Mouse (Mus musculus) thymus, postnatal 0 days (tissue): ENCODE measurements around the gene Fzr1. TPM values are rescaled to one million over a fixed set of nuclear protein-coding genes. Genes with fewer than 3 reads are reported as not detected.

Source experiments
- DNase-seq: peaks from one replicate; pipeline ENCODE4 v3.0.0-alpha.2; 2015; ENCODE audit warnings: low spot score
- polyA plus RNA-seq: library from polyadenylated mRNA; unstranded; fragments of >200 nt; fragmentation: Nextera tagmentation; extraction: Ambion mirVana; gene quantifications from 2 replicates; pipeline ENCODE4 v1.2.1, GENCODE M21; 2015

Gene Fzr1
- polyA plus RNA-seq, 1 experiment from 2014 or later = 96.9 TPM

DNA sequence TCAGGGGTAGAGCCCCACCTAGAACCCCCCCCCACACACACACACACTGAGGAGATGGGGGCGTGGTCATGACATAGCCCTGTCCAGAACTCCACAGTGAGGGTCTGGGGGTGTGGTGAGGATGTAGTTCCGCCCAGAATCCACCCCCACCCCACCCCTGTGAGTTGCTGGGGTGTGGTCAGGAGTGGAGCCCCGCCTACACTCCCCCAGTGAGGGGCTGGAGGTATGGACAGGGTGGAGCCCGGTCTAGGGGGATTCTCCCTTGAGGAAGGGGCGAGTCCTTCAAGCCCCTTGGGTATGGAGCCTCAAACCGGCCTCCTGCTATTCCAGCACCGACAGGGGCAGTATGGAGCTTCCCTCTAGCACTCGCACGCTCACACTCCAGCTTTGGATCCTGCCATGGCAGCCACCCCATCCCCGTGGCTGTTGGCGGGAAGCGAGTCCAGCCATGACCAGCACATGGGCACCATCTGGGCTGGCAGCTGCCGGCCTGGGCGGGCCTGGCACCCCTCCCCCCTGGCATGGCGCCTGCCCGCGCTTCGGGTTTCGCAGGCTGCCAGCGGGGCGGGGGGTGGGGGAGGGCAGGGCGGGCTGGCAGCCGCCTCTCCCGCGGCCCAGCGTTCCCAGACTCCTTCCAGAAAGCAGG is 38.4 kb upstream of the Fzr1 start:
- no peak for DNase-seq

DNA sequence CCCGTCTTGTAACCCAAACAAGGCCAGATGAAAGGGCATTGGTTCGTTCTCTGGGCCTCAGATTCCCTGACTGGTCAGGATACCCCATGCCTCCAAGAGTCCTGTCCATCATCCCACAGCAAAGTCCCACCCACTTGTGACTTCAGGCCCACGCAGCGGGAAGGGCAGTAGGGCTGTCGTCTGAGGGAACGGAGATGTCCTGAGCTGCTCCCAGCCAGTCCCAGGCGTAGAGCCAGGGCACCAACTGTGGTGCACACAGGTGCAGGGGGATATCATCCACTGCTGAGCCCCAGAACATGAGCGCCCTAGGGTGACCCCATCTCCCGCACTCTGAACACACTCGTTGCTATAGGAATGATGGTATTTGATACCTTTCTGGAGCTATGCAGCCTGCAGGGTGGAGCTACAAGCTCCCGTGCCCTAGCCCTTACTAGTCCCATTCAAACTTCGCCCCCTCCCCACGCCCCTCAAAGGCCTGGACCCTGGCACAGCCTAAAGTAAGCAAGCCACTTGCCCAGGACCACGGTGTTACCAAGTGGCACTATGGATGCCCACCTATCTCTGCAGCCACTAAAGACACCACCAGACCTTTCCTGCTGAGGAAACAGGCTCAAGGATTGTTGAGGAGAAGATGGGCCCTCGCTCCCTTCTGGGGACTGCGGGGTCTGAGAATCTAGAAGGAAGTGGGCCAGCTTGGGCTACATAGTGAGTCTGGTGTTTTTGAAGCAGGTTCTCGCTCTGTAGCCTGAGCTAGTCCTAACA is 37.4 kb upstream of the Fzr1 start:
- no peak for DNase-seq

DNA sequence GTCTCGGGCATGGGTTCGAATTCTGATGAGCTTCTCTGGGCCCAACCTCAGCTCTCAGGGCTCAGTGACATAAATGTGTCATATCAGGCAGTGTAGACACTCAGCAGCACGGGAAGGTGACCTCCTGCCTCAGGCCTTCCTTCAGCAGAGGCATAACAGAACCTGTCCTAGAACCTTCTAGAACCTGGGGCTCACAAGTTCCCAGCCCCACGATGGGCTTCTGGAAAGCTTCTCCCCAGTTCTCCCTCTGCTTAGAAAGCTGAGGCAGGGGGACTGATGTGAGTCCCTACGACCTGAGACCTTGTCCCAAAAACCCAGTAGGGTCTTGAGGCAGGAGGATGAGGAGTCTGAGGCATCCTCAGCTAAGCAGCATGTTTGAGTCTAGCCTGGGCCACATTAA is 36.8 kb upstream of the Fzr1 start:
- DNase-seq = no peak

DNA sequence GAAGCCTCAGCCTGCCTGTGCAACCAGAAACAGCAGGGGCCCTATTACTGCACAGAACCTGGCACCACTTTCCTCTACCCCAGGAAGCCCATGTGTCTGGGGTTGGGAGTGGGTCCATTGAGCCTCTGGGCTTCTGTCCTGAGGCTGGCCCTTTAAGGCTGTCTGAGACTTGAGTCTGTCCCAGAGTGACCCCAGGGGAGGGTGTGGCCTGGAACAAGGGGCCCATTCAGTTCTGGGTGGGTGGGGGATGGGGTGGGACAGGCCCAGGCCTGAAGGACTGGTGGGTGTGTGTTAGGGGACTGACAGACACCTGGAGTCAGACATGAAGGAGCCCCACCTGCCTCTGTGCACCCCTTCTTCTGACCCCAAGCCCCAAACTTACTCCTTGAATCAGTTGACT is 36.4 kb upstream of the Fzr1 start:
- no peak for DNase-seq

DNA sequence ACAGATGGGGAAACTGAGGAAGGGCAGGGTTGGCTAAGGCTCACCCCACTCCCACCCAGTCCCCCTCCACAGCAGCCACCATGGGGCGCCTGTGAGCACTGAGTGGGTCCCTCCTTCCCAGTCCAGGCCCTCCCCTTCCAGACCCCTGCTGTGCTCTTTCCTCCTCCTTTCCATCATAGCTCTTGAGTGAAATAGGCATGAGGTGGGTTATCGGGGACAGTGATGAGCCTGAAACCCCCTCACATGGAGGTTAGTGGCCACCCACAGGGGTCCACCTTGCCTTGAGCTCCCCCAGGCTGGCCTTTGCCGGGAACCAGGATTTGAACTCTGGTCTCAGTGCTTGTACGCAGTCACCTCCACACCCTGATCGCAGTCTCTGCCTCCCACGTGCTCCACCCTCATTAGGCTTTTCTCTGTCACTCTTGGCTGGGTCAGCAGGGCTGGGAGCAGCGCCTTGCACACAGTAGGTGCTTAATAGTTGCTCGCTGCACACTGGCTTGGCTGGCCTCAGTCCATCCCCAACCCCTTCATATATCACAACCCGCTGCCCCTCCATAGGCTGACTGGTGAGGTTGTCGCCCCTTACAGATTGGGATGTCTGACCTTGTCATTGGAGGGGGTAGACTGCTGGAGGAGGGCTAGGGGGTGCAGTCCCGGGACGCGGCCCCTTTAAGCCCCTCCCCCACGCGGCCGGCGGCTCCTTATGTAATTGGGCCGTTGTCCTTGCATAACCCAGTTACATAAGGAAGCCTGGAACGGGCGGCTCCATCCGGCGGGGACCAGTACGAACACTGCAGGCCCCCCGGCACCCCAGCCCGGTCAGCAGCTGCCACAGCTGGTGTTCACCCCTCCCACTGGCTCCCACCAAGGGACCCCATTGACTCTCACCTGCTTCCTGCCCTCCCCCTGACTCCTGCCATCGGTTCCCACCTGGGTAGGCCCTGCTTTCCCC is 35.3 kb upstream of the Fzr1 start:
- no peak for DNase-seq

DNA sequence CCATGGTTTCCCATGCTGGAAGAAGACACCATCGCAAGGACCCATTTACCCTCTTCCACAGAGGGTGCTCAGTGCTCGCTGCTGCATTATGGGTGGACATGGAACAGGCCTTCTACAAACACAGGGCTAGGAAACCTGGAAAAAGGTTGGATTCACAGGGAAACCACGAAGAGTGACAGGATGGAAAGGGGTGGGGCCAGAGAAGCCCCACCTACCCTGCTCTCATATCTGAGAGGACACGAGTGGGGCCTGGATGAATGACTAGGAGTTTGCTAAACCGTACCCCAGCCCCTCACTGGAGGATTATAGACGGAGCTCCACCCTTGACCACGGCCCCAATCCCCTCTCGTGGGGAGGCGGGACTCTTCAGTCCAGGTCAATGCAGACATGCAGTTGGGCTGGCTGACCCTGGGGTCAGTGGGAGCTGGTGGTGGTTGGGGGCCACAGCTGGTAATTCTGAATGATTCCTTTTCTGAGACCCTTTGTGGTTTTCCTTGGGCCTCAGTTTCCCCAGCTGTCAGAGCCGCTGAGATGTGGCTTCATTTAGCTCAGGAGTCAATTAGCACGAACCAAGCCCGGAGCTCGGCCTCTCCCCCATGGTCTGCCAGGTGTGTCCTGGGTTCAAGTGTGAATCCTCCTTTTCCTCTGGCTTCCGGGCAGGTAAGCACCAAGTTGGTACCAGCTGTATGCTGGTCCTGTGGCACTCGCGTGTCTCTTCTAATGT is 34.4 kb upstream of the Fzr1 start:
- DNase-seq = no peak

DNA sequence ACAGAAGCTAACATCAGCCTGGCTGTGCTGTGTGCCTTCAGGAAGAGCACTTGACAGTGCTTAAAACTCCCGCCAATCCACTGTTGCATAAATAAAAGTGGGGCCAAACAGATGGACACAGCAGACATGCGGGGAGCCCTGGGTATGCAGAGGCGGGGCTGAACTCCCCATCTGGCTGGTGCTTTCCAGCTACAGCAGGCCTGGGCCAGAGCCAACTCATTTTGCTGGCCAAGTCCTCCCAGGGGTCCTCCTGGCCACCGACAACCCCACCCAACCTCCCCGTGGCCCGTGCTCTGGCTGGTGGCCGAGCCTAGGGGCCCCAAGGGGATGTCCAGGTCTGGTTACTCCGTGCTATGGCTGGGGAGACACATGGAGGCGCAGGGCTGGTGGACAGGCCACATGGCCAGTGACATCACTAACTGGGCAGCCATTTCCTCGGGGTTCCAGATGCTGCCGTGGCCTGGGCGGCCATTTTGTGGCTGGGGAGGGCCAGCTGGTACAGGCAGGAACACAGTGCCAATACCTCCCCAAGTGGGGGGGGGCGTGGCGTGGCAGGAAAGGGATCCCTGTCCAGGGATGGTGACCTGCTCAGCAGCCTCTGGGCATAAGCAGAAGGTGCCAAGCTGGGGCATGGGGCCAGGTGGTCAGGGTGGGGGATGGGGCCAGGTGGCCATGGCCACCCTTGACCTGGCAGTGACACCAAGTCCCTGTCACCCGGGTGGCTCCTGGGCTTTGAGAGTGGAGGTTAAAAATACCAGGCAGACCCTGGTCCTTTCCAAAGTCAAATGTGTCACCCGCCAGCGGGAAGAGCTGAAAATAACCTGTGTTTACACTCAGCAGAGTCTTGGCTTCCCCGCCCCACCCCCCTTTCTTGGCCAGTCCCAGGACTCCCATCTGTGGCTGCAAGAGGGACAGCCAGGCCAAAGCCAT is 33.4 kb upstream of the Fzr1 start:
- DNase-seq = no peak

DNA sequence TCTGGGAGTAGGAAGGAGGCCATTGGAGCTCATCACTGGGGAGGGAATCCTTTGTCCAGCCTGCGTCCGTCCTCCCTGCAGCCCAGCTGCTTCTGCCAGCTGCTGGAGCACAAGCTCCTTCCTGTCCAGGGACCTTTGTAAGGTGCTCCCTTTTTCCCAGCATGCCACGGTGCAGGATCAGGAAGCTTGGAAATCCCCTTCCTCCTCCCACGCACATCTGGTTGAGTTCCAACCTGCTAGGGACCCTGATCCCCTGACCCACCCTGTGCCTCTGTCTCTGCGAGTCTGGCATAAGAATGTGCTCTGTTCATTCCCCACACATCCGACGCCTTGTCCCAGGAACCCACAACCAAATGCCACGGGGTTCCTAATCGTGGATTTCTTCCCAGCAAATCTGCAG is 32.7 kb upstream of the Fzr1 start:
- DNase-seq = no peak

DNA sequence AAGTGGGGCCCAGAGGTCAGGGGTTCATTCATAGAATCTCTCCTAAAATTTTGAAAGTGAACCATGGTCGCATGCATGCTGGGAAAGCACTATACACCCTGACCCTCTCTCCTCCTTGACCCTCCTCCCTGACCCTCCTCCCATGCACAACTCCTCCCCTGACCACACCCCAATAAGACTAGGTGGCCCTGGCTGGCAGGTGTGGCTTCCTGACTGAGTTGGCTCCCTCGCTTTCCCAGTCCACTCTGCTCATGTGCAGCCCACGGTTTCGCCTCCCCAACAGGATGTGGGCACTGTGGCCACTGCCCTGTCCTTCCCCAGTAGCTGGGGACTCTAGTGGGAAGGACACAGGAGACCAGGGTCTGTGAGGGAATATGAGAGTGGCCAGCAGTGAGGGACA is 32.0 kb upstream of the Fzr1 start:
- no peak for DNase-seq

DNA sequence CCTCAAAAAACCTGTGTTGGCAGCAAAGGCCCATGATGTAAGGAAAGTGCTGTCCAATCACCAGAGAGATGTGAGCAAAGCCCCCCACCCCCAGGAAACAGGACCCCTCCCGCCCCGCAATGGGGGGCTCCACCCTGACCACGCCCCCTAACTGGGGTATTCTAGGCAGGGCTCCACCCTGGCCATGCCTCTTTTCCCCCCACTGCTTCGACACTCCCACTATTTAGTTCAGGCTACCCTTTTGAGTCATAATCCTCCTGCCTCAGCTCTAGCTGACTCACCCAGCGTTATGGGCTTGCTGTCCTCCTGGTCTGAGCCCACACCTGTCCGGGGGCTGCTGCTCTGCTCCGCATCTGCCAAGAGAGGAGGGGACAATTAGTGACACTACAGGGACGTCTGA is 31.0 kb upstream of the Fzr1 start:
- DNase-seq = no peak

DNA sequence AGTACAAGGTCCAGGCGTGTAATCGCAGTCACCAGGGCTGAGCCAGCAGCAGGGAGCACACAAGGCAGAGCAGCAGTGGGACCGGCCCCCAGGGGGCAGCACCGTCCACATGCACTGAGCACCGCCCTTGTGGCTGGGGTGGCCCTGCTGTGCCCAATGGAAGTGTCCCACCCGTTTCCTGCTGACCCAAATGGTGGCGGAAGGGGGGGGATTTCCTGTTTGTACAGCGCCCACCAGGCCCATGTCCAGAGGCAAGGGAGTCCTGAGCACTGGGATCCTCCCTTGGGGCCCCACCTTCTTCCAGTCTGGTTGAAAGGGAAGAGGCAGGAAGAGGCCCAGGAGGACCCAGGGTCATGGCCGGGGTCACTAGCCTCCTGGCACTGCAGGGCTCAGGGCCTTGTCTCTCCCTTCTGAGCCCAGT is 30.6 kb upstream of the Fzr1 start:
- DNase-seq = peak; percentile 77

DNA sequence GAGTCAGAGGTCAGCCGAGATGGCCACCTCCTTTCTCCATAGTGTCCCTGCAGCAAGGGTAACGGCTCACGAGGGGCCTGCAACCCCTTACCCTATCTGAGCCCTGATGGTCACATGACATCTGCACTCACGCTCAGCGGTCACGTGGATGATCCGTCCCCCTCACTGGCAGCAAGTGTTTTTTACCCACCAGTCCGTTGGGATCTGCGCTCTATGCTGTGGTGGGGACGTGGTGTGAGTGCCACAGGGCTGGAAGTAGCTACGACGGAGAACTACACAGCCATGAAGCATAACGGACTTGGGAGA is 30.1 kb upstream of the Fzr1 start:
- no peak for DNase-seq

DNA sequence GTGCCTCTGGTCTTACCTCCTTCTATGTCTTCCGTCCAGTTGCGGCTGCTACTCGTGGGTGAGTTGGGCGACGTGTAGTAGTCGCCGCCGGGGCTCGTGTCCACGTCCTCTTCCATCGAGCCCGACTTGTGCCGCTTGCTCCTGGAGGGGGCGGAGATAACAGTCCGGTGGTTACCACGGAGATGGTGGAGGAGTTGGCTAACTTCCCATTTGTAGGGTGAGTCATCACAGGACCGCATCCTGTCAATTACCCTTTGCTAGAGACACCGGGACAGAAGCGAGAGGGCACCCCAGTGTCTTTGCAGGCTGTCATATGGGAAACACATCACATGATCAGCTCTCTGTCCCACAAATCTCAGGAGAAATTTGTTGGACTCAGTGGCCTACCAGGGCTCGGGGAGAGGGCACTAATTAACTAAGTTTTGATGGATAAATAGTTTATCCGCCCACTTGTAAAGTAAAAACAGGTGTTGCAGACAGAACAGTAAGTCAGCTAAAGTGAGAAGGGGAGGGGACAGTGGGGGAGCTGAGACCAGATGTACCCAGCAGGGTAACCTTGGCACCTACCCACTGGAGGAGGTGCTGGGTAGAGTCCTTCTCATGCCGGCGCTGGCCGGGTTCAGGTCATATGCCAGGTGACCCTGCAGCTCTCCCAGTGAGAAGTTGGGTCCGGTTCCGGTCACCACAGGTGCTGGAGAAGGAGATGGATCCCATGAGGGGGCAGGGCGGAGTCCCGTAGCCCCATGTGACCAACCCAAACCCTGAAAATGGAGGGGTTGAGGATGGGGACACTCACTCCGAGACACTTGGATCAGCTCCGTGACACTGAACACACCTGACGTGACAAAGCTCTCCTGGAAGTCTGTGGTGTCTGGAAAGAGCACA is 29.5 kb upstream of the Fzr1 start:
- DNase-seq = no peak

DNA sequence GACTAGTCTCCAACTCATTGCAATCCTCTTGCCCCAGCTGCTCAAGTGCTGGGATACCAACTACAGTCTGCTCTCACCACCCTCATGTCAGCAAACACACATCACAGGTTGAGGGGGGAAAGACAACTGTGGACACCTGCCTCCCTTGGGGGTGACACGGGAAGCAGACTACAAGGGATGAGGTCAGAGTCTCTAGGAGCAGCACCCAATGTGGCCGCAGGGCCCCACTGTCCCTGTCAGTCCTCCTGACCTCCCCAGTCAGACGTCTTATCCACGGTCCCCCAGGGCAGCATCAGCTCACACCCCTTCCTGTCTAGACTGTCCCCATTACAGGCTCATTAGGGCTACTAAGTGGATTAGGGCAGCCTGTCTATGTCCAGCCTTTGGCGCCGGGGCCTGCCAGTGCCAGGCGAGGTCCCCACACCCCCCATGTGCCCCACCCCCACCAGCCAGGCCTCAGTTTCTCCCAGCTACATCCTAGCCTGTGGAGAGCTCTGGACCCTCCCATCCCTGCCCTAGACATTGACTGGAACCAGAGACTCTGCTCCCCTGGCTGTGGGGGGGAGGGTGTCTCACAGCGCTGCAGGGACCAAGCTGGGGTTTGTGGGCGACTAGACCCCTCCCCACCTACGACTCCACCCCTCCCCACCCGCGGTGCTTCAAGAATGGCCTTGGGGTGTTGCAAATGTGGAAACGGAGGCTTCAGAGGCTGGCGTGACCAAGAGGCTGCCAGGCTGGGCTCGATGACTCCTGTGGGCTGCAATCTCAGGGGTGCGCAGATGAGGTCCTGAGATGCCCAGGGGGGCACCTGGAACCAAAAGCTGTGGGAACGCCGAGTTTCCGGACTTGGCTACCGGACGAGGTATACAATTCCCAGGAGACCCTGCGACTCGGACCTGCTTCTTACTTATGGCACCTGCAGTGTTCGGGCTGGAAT is 28.5 kb upstream of the Fzr1 start:
- DNase-seq = no peak

DNA sequence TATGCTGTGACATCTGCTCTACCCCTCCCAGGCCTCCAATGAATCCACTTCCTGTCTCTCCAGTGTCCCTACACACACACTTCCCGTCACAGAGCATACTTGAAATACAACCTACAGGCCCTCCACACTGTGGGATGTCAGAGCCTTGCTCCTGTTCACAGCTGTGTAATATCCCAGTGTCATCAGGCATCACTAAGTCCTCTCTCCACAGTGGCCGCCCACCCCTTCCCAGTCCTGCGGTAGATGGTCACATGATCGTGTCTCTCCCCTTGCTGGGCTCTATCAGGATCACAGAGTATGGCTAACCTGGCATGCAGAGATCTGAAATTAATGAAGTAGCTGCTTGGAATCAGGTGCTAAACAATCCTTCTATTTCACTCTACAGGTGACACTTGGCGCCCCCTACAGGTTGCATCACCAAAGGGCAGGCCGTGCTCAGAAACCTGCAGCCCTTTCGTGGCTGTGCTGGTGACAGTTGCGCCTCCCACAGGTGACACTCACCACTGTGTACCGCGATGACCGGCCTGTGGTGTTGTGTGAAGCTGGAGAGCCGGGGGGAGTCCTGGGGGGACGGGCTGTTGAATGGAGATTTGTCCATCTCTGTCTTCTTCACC is 27.4 kb upstream of the Fzr1 start:
- DNase-seq = peak; percentile 66

DNA sequence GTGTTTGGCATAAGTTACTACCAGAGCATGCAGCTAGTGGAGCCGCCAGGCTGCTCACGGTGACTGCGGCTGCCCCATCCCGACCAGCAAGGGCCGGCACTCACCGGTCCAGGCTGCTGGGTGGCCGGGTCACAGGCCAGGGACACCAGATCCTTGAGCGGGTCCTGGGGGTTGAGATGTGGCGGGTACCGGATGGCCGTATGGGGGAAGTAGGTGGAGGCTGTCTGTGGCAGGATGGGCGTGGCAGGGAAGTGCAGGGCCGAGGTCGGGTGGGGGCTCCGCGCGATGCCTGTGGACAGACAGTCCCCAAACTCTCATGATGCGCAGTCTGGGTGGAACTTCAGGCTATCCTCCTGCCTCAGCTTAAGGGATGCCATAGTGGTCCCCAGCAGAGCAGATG is 26.4 kb upstream of the Fzr1 start:
- no peak for DNase-seq

DNA sequence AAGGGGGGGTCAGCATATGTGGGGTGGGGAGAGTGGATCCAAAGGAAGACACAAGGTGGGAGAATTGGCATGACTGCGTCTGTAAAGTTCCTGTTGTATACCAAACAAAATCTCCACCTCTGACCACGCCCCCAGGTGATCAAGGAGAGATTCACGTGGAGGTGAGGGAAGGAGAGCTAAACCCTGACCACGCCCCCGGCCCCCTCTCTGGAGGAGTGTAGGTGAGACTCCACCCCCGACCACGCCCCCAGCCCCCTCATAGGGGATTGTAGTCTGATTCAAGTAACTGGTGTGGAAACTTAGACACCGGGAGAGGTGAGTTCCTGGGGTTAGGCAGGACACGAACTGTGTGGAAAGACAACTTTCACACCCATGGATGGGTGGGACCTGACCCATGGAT is 25.8 kb upstream of the Fzr1 start:
- DNase-seq = no peak

DNA sequence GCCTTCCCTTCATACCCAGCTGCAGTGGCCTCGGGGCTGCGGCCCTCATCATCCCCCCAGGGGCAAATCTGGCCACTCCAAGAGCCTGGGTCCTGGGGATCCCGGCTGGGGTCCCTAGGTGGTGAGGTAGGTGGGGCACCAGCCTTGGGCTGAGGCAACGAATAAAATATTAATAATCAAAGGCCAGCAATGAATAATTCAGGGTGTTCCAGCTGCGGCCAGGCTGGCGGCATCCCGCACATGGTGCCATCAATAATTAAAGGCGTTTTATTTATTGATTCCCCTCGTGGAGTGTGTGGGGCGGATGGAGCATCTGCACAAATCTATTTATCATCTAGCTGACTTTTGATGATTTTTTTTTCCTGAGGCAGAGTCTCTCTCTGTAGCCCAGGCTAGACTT is 25.2 kb upstream of the Fzr1 start:
- no peak for DNase-seq
